Mouse (Mus musculus): ENCODE data around the gene Kdm8.

DNA sequence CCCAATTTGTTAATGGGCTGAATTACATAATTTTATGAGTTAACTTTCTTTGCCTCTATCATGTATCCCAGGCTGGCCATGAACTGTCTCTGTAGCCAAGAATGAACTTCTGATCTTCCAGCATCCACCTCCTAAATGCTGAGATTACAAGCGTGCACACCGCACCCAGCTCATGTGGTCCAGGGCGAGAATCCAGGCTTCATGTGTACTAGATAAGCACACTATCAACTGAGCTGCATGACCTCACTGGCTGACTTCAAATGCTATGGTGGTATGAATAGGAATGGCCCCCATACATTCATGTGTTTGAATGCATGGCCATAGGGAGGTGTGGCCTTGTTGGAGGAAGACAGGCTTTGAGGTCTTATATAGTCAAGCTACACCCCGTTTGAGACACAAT, 36.0 kb downstream of the Kdm8 start:
- no peak for TF ChIP-seq CTCF (IDR thresholded peaks at IDR 0.05)
- TF ChIP-seq POLR2A (IDR thresholded peaks at IDR 0.05; ENCODE audit: insufficient read depth, low read depth, low read length), result no peak
- no peak for TF ChIP-seq EP300 (IDR thresholded peaks at IDR 0.05; ENCODE audit: insufficient read depth, low read depth, low read length)
